ENCODE assay signal across 9 mouse cellular contexts in the genomic region with DNA sequence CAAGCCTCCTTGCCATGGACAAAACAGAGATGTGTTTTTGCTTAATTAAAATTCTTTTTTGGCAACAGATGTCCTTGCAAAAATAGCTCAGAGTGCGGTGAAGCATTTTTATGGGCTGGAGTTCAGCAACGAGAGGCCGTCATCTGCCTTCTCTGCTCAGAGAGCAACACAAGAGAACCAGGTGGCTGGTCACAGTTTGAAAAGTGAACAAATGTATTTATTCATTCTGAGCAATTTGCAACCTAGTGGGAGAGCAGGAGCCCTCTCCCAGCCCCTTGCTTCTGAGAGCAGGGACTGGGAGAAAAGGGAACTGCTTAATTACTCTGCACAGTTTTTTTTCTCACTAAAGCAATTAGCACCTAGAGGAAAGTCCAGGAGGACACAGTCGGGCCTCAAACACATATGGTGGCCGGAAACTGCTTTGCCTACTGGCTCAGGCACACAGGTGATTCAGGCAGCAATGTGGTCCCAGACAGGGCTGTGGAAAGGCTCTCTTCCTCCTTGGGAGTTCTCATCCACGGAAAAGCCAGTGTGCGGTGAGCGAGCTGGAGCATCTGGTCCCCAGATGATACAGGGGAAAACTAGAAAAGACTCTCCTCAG.
DNase-seq lines count a peak whose midpoint lies in the region; ATAC-seq lines count a peak whose summit lies in the region.
"Had no signal": no experiment of that assay in that cellular context is flagged by ENCODE, and none has a peak within 500 bp of the region (broad histone marks: within the 10 kb centered on the region; RNA-seq: fewer than 3 reads in every experiment).

No protein-coding gene starts in this region.

- 0 out of 2 replicates have a peak, but pooled peaks have one; percentile 22 for ATAC-seq in embryonic facial prominence, embryonic 12.5 days (ENCODE audit: insufficient number of reproducible peaks, insufficient read depth, low FRiP score, low TSS enrichment)
- ATAC-seq in midbrain, embryonic 11.5 days (ENCODE audit: low FRiP score) = peak; percentile 38; the same call in 1 of the 2 replicates

- no peak overlapping the region for H3K4me3 ChIP-seq in embryonic facial prominence, embryonic 12.5 days
- no peak overlapping the region for H3K4me3 ChIP-seq in midbrain, embryonic 11.5 days (ENCODE audit: low read depth, low read length)
- H3K4me3 ChIP-seq: lung, embryonic 15.5 days had no signal

- no peak overlapping the region for H3K4me2 ChIP-seq in embryonic facial prominence, embryonic 12.5 days (replicated peaks)
- no peak overlapping the region for H3K4me2 ChIP-seq in midbrain, embryonic 11.5 days
- H3K4me2 ChIP-seq: lung, embryonic 15.5 days had no signal

- 31% methylated on average over 8 of the region's 8 CpGs for WGBS in embryonic facial prominence, embryonic 12.5 days
- 51% methylated on average over 8 of the region's 8 CpGs for WGBS in midbrain, embryonic 11.5 days

- peak; percentile 53 for DNase-seq in Muller cell, postnatal 12 days (ENCODE audit: inconsistent ontology term)
- DNase-seq in layer of hippocampus, adult 18-20 months (ENCODE audit: low spot score in 2 of 2) = peak; percentile 35 to 76
- DNase-seq in midbrain, embryonic 11.5 days (ENCODE audit: low spot score, missing footprints) = no peak
- no peak for DNase-seq in c-Kit-positive CD71-positive TER-119-positive erythroid progenitor cells, embryonic 14.5 days (ENCODE audit: low spot score)
- no peak for DNase-seq in thymus, postnatal 4 days
- no peak for DNase-seq in urinary bladder, adult 18-20 months (ENCODE audit: low spot score in 2 of 2)
- DNase-seq in adrenal gland, adult 2 months = no peak

- peaks cover 6% of the 10 kb centered on the region; the same call in 1 of the 2 replicates for H3K4me1 ChIP-seq in embryonic facial prominence, embryonic 12.5 days
- no peaks in the 10 kb centered on the region for H3K4me1 ChIP-seq in midbrain, embryonic 11.5 days (ENCODE audit: control insufficient read depth, insufficient read depth, low read length)
- H3K4me1 ChIP-seq: lung, embryonic 15.5 days had no signal

- no peak overlapping the region for H3K9ac ChIP-seq in embryonic facial prominence, embryonic 12.5 days
- H3K9ac ChIP-seq in midbrain, embryonic 11.5 days (ENCODE audit: low read length) = no peak overlapping the region
- H3K9ac ChIP-seq: lung, embryonic 15.5 days had no signal

- H3K27me3 ChIP-seq in embryonic facial prominence, embryonic 12.5 days = no peaks in the 10 kb centered on the region
- H3K27me3 ChIP-seq in midbrain, embryonic 11.5 days (ENCODE audit: control insufficient read depth, insufficient read depth, low read length) = no peaks in the 10 kb centered on the region
- H3K27me3 ChIP-seq: lung, embryonic 15.5 days had no signal

- no peaks in the 10 kb centered on the region for H3K9me3 ChIP-seq in embryonic facial prominence, embryonic 12.5 days
- no peaks in the 10 kb centered on the region for H3K9me3 ChIP-seq in midbrain, embryonic 11.5 days (ENCODE audit: control insufficient read depth, low read length)
- H3K9me3 ChIP-seq: lung, embryonic 15.5 days had no signal

- no peaks in the 10 kb centered on the region for H3K36me3 ChIP-seq in embryonic facial prominence, embryonic 12.5 days
- H3K36me3 ChIP-seq in midbrain, embryonic 11.5 days (ENCODE audit: control insufficient read depth, insufficient read depth, low read length) = no peaks in the 10 kb centered on the region
- H3K36me3 ChIP-seq: lung, embryonic 15.5 days had no signal

- no peak overlapping the region for H3K27ac ChIP-seq in embryonic facial prominence, embryonic 12.5 days
- H3K27ac ChIP-seq in midbrain, embryonic 11.5 days (ENCODE audit: low read depth, low read length) = no peak overlapping the region
- H3K27ac ChIP-seq: lung, embryonic 15.5 days had no signal

Comparison
In these comparisons a context has a peak if more than half of its experiments do, and no peak if none do; other contexts are left out.
1. DNase-seq: peak in Muller cell, postnatal 12 days (single experiment) and layer of hippocampus, adult 18-20 months (2 of 2); none in midbrain, embryonic 11.5 days (single experiment), c-Kit-positive CD71-positive TER-119-positive erythroid progenitor cells, embryonic 14.5 days (single experiment), thymus, postnatal 4 days (single experiment), urinary bladder, adult 18-20 months (0 of 2) and adrenal gland, adult 2 months (single experiment).